Mouse (Mus musculus): ENCODE data around the gene Msrb1.

GRCm38 (mm10) chr17:24722220-24722924 is 14.1 kb upstream of the Msrb1 start:
- TF ChIP-seq CTCF (IDR thresholded peaks at IDR 0.05; ENCODE audit: control insufficient read depth, insufficient read depth, insufficient replicate concordance, low read depth, low read length) (no peak), POLR2A (IDR thresholded peaks at IDR 0.05; ENCODE audit: control insufficient read depth, low read depth, low read length) (no peak)

Data from testis, adult 2 months (tissue).